14 mouse cellular contexts compared by ENCODE assay signal in the genomic region with DNA sequence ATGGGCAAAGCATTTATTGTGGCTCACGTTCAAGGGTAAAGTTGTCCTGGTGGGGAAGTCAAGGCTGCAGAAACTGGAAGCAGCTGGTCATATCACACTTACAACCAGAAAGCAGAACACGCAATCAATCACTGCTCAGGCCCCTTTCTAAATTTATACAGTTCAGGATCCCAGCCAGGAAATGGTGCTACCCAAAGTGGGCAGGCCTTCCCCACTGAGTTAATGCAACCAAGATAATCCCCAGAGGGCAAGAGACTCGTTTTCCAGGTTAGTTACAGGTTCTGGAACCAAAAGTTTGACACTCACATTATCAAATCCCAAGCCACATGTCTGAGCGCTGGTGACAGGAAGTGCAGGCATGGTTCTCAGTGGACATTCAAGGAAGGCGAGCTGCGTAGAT. TPM values are rescaled to one million over a fixed set of nuclear protein-coding genes. Genes with fewer than 3 reads are reported as not detected.
"Had no signal": no experiment of that assay in that cellular context is flagged by ENCODE, and none has a peak within 500 bp of the region (broad histone marks: within the 10 kb centered on the region; RNA-seq: fewer than 3 reads in every experiment).

No protein-coding gene starts in this region.

- DNase-seq: kidney, postnatal 10 days; left cerebral cortex, postnatal 4 days; lung, adult 18-20 months; retina, postnatal 1 day; right cerebral cortex, postnatal 4 days; thymus, adult 2 months; thymus, postnatal 25 days had no signal

- H3K36me3 ChIP-seq: limb, embryonic 13.5 days; midbrain, embryonic 10.5 days; neural tube, embryonic 13.5 days; stomach, embryonic 15.5 days had no signal

- H3K9me3 ChIP-seq: midbrain, embryonic 10.5 days; neural tube, embryonic 13.5 days; stomach, embryonic 15.5 days had no signal

- ATAC-seq: midbrain, embryonic 16.5 days had no signal

- H3K9ac ChIP-seq: limb, embryonic 13.5 days; liver, embryonic 14.5 days; neural tube, embryonic 13.5 days; stomach, embryonic 15.5 days had no signal

- H3K27ac ChIP-seq: limb, embryonic 13.5 days; liver, embryonic 14.5 days; midbrain, embryonic 10.5 days; neural tube, embryonic 13.5 days; stomach, embryonic 15.5 days had no signal

- H3K4me2 ChIP-seq: limb, embryonic 13.5 days; neural tube, embryonic 13.5 days; stomach, embryonic 15.5 days had no signal

- H3K4me3 ChIP-seq: limb, embryonic 13.5 days; midbrain, embryonic 10.5 days; neural tube, embryonic 13.5 days; stomach, embryonic 15.5 days had no signal

RNA-seq across cellular contexts. Expression of gene Pigz, which starts 5.2 kb away (rescaled TPM):
- total RNA-seq: megakaryocyte, adult 5-6 weeks had no signal
